Mouse (Mus musculus): ENCODE results near the gene Smc2. TPM values are rescaled to one million over a fixed set of nuclear protein-coding genes. Genes with fewer than 3 reads are reported as not detected.

Smc2 gene
- polyA plus RNA-seq (2012; rRNA removed): 7.6 and 7.8 TPM in 2 replicates

GRCm38 (mm10) chr4:52438886-52439664 is at the start of gene Smc2:
TSS of gene Smc2 (plus strand) at chr4:52439243.

GRCm38 (mm10) chr4:52497144-52497543 is 58.1 kb downstream of the Smc2 start, which contains the start of gene Vma21-ps:
TSS of gene Vma21-ps (minus strand) at chr4:52497244.

Other genes starting within 250 kb of the Smc2 start
- 0.83 and 1.4 TPM in 2 replicates for gene Vma21-ps, start 58.0 kb downstream of the Smc2 start, polyA plus RNA-seq (2012; rRNA removed)
- not detected in 2 replicates for gene Toporsl, start 157.0 kb downstream of the Smc2 start, polyA plus RNA-seq (2012; rRNA removed)

Data from liver, embryonic 18 days (tissue).